Mouse (Mus musculus) left cerebral cortex, adult 11 months (tissue): ENCODE data around the gene Ubxn2a.

Experiments used
- DNase-seq: peaks from one replicate; pipeline ENCODE4 v3.0.0; 2022; ENCODE audit warnings: low spot score

Gene Ubxn2a

GRCm38 (mm10) chr12:4878296-4878783, 29.2 kb downstream of the Ubxn2a start:
- no peak for DNase-seq

- no peak for DNase-seq
Observed at GRCm38 (mm10) chr12:4875623-4876022, 31.9 kb downstream of the Ubxn2a start.

GRCm38 (mm10) chr12:4874161-4874927, 33.2 kb downstream of the Ubxn2a start, which contains the start of gene Mfsd2b:
Mfsd2b (minus strand) TSS chr12:4874359.
- peak; percentile 11 for DNase-seq

GRCm38 (mm10) chr12:4873531-4873930, 34.0 kb downstream of the Ubxn2a start:
- DNase-seq, result no peak

- DNase-seq, result no peak
Observed at GRCm38 (mm10) chr12:4872983-4873477, 34.5 kb downstream of the Ubxn2a start.

- no peak for DNase-seq
Observed at GRCm38 (mm10) chr12:4872273-4872672, 35.2 kb downstream of the Ubxn2a start.

- no peak for DNase-seq
Observed at GRCm38 (mm10) chr12:4871260-4871659, 36.2 kb downstream of the Ubxn2a start.

- DNase-seq, result no peak
Observed at GRCm38 (mm10) chr12:4868924-4869323, 38.6 kb downstream of the Ubxn2a start.

GRCm38 (mm10) chr12:4864338-4864690, 43.2 kb downstream of the Ubxn2a start:
- no peak for DNase-seq

GRCm38 (mm10) chr12:4863654-4864337, 43.7 kb downstream of the Ubxn2a start:
- no peak for DNase-seq

- DNase-seq, result no peak
Observed at GRCm38 (mm10) chr12:4862672-4863071, 44.8 kb downstream of the Ubxn2a start.

GRCm38 (mm10) chr12:4859241-4859914, 48.1 kb downstream of the Ubxn2a start:
- DNase-seq, result no peak

GRCm38 (mm10) chr12:4856834-4857233, 50.7 kb downstream of the Ubxn2a start:
- no peak for DNase-seq

- DNase-seq, result no peak
Observed at GRCm38 (mm10) chr12:4856160-4856559, 51.3 kb downstream of the Ubxn2a start.

- DNase-seq, result no peak
Observed at GRCm38 (mm10) chr12:4843741-4844140, 63.8 kb downstream of the Ubxn2a start.

GRCm38 (mm10) chr12:4842890-4843597, 64.5 kb downstream of the Ubxn2a start, which contains the start of gene Wdcp:
Wdcp (plus strand) TSS chr12:4843303.
- DNase-seq, result peak; percentile 87

- no peak for DNase-seq
Observed at GRCm38 (mm10) chr12:4842456-4842855, 65.0 kb downstream of the Ubxn2a start.

GRCm38 (mm10) chr12:4841392-4841887, 66.1 kb downstream of the Ubxn2a start, which contains the start of gene Fkbp1b:
Fkbp1b (minus strand) TSS chr12:4841591.
- DNase-seq, result no peak

- DNase-seq, result no peak
Observed at GRCm38 (mm10) chr12:4840741-4841140, 66.8 kb downstream of the Ubxn2a start.

GRCm38 (mm10) chr12:4840010-4840409, 67.5 kb downstream of the Ubxn2a start:
- no peak for DNase-seq

- no peak for DNase-seq
Observed at GRCm38 (mm10) chr12:4836959-4837358, 70.5 kb downstream of the Ubxn2a start.
